9 mouse cellular contexts compared by ENCODE assay signal in genomic region chr7:80864831-80865230, GRCm38 (mm10). TPM values are rescaled to one million over a fixed set of nuclear protein-coding genes. Genes with fewer than 3 reads are reported as not detected.
DNase-seq lines count a peak whose midpoint lies in the region; ATAC-seq and TF ChIP-seq lines count a peak whose summit lies in the region.
"Had no signal": no experiment of that assay in that cellular context is flagged by ENCODE, and none has a peak within 500 bp of the region (broad histone marks: within the 10 kb centered on the region; RNA-seq: fewer than 3 reads in every experiment).

No protein-coding gene starts in this region.

- H3K4me1 ChIP-seq in kidney, embryonic 16.5 days (ENCODE audit: insufficient read depth, low read length), result peaks cover 50% of the 10 kb centered on the region
- H3K4me1 ChIP-seq in cortical plate, adult 2 months (ENCODE audit: control insufficient read depth, insufficient read depth, low read length), result peaks cover 12% of the 10 kb centered on the region
- peaks cover 26% of the 10 kb centered on the region for H3K4me1 ChIP-seq in liver, embryonic 16.5 days (ENCODE audit: control insufficient read depth, low read depth, low read length)
- H3K4me1 ChIP-seq in stomach, embryonic 16.5 days (ENCODE audit: control insufficient read depth, insufficient read depth, low read length), result peaks cover 29% of the 10 kb centered on the region

- WGBS in kidney, embryonic 16.5 days, result 56% methylated on average over 8 of the region's 8 CpGs
- 21% methylated on average over 8 of the region's 8 CpGs for WGBS in liver, embryonic 16.5 days (ENCODE audit: insufficient replicate concordance)
- 70% methylated on average over 8 of the region's 8 CpGs for WGBS in stomach, embryonic 16.5 days

- no peak for TF ChIP-seq CTCF in cortical plate, adult 2 months (IDR thresholded peaks at IDR 0.05; ENCODE audit: extremely low read depth, insufficient read depth, low read length)

- H3K36me3 ChIP-seq in kidney, embryonic 16.5 days (ENCODE audit: insufficient read depth, low read length), result peaks cover 39% of the 10 kb centered on the region
- no peaks in the 10 kb centered on the region for H3K36me3 ChIP-seq in liver, embryonic 16.5 days (ENCODE audit: control insufficient read depth, insufficient read depth)
- H3K36me3 ChIP-seq in stomach, embryonic 16.5 days (ENCODE audit: control insufficient read depth, insufficient read depth, low read length), result 0 out of 2 replicates have a peak, but pooled peaks cover 11% of the 10 kb centered on the region

- H3K27ac ChIP-seq in kidney, embryonic 16.5 days (ENCODE audit: low read length), result peak overlapping the region; percentile 54
- H3K27ac ChIP-seq in cortical plate, adult 2 months (ENCODE audit: insufficient read depth, low read length), result no peak overlapping the region
- peak overlapping the region; percentile 54 for H3K27ac ChIP-seq in liver, embryonic 16.5 days (ENCODE audit: low read length)
- peak overlapping the region; percentile 61; the same call in 1 of the 2 replicates for H3K27ac ChIP-seq in stomach, embryonic 16.5 days (ENCODE audit: low read length)
- H3K27ac ChIP-seq: midbrain, embryonic 12.5 days had no signal

- no peak overlapping the region; the same call in 1 of the 2 replicates for H3K4me2 ChIP-seq in kidney, embryonic 16.5 days (replicated peaks; ENCODE audit: low read depth, low read length)
- H3K4me2 ChIP-seq in liver, embryonic 16.5 days (ENCODE audit: low read depth, low read length), result peak overlapping the region; percentile 19; the same call in 1 of the 2 replicates
- H3K4me2 ChIP-seq in stomach, embryonic 16.5 days (ENCODE audit: low read depth, low read length), result no peak overlapping the region
- H3K4me2 ChIP-seq: midbrain, embryonic 12.5 days had no signal

- H3K27me3 ChIP-seq in kidney, embryonic 16.5 days (ENCODE audit: insufficient read depth, low read length), result no peaks in the 10 kb centered on the region
- no peaks in the 10 kb centered on the region for H3K27me3 ChIP-seq in liver, embryonic 16.5 days (ENCODE audit: control insufficient read depth, insufficient read depth, low read depth, low read length)
- H3K27me3 ChIP-seq in stomach, embryonic 16.5 days (ENCODE audit: control insufficient read depth, insufficient read depth, low read length), result no peaks in the 10 kb centered on the region
- H3K27me3 ChIP-seq: midbrain, embryonic 12.5 days had no signal

- H3K9ac ChIP-seq in kidney, embryonic 16.5 days (replicated peaks; ENCODE audit: low read length), result 0 out of 2 replicates have a peak overlapping the region, but pooled peaks have one; percentile 44
- H3K9ac ChIP-seq in liver, embryonic 16.5 days (ENCODE audit: low read depth, low read length), result no peak overlapping the region
- peak overlapping the region; percentile 41 for H3K9ac ChIP-seq in stomach, embryonic 16.5 days (ENCODE audit: low read length)
- H3K9ac ChIP-seq: midbrain, embryonic 12.5 days had no signal

- no peak for TF ChIP-seq POLR2A in cortical plate, adult 2 months (IDR thresholded peaks at IDR 0.05; ENCODE audit: extremely low read depth, insufficient read depth, low read length)

- no peak overlapping the region for H3K4me3 ChIP-seq in kidney, embryonic 16.5 days (ENCODE audit: low read length)
- peak overlapping the region; percentile 11; the same call in 1 of the 2 replicates for H3K4me3 ChIP-seq in cortical plate, adult 2 months (ENCODE audit: insufficient read depth, low read length)
- no peak overlapping the region for H3K4me3 ChIP-seq in liver, embryonic 16.5 days (ENCODE audit: low read depth, low read length)
- no peak overlapping the region for H3K4me3 ChIP-seq in stomach, embryonic 16.5 days (replicated peaks; ENCODE audit: low read length)
- H3K4me3 ChIP-seq: midbrain, embryonic 12.5 days had no signal

- no peak for DNase-seq in kidney, adult 18-20 months
- DNase-seq in retina, postnatal 1 day, result no peak
- no peak for DNase-seq in gastrocnemius, adult 8-10 months (ENCODE audit: low spot score in 2 of 2)

- ATAC-seq in kidney, embryonic 16.5 days (ENCODE audit: low FRiP score, low TSS enrichment), result no peak
- peak; percentile 15; the same call in 1 of the 2 replicates for ATAC-seq in liver, embryonic 16.5 days (ENCODE audit: low read depth)
- no peak for ATAC-seq in stomach, embryonic 16.5 days (ENCODE audit: insufficient read depth, low FRiP score)
- no peak for ATAC-seq in erythroblast, adult 5-6 weeks (replicated peaks; ENCODE audit: low FRiP score, poor library complexity, severe bottlenecking)

- no peaks in the 10 kb centered on the region for H3K9me3 ChIP-seq in kidney, embryonic 16.5 days (ENCODE audit: low read length)
- H3K9me3 ChIP-seq in liver, embryonic 16.5 days (replicated peaks; ENCODE audit: control insufficient read depth, low read length), result no peaks in the 10 kb centered on the region
- H3K9me3 ChIP-seq in stomach, embryonic 16.5 days (replicated peaks; ENCODE audit: control insufficient read depth, low read length), result no peaks in the 10 kb centered on the region
- H3K9me3 ChIP-seq: midbrain, embryonic 12.5 days had no signal

RNA-seq across cellular contexts. Expression of gene Zscan2, which starts 4.1 kb away (rescaled TPM):
- polyA plus RNA-seq in kidney, embryonic 16.5 days (2015; fragmentation: Nextera tagmentation; extraction: Ambion mirVana), result 3.0 and 3.2 TPM in 2 replicates
- 10.2 and 11.1 TPM in 2 replicates for polyA plus RNA-seq in cortical plate, adult 2 months (2012; rRNA removed)
- polyA plus RNA-seq in liver, embryonic 16.5 days (2015; fragmentation: Nextera tagmentation; extraction: Ambion mirVana), result 0.30 and 0.36 TPM in 2 replicates
- 1.4 and 1.6 TPM in 2 replicates for polyA plus RNA-seq in stomach, embryonic 16.5 days (2015; fragmentation: Nextera tagmentation; extraction: Ambion mirVana)
- total RNA-seq in erythroblast, adult 5-6 weeks (2015; ENCODE audit: low replicate concordance), result 0.58 and 0.63 TPM in 2 replicates
- total RNA-seq in erythroblast, adult 5-6 weeks (2017; ENCODE audit: low replicate concordance), result 2.7 TPM in 1 of 2 replicates, not detected in the other
- total RNA-seq in gastrocnemius, adult 8-10 months (2022), result 1 to 10 TPM; 1.8 to 2.4 (median 2.0) TPM

RNA-seq across cellular contexts. Expression of gene Wdr73, which starts 36.2 kb away (rescaled TPM):
- 43.6 and 44.8 TPM in 2 replicates for polyA plus RNA-seq in kidney, embryonic 16.5 days (2015; fragmentation: Nextera tagmentation; extraction: Ambion mirVana)
- 29.6 and 30.5 TPM in 2 replicates for polyA plus RNA-seq in cortical plate, adult 2 months (2012; rRNA removed)
- 10.8 and 12.1 TPM in 2 replicates for polyA plus RNA-seq in liver, embryonic 16.5 days (2015; fragmentation: Nextera tagmentation; extraction: Ambion mirVana)
- polyA plus RNA-seq in stomach, embryonic 16.5 days (2015; fragmentation: Nextera tagmentation; extraction: Ambion mirVana), result 25.2 and 29.1 TPM in 2 replicates
- total RNA-seq in erythroblast, adult 5-6 weeks (2015; ENCODE audit: low replicate concordance), result 6.7 and 9.0 TPM in 2 replicates
- total RNA-seq in erythroblast, adult 5-6 weeks (2017; ENCODE audit: low replicate concordance), result 3.2 and 10.3 TPM in 2 replicates
- 1 to 10 TPM; 2.4 to 6.0 (median 3.8) TPM for total RNA-seq in gastrocnemius, adult 8-10 months (2022)

RNA-seq across cellular contexts. Expression of gene Iqgap1, which starts 39.1 kb away (rescaled TPM):
- polyA plus RNA-seq in kidney, embryonic 16.5 days (2015; fragmentation: Nextera tagmentation; extraction: Ambion mirVana), result 97.7 and 101 TPM in 2 replicates
- polyA plus RNA-seq in cortical plate, adult 2 months (2012; rRNA removed), result 18.9 and 19.8 TPM in 2 replicates
- polyA plus RNA-seq in liver, embryonic 16.5 days (2015; fragmentation: Nextera tagmentation; extraction: Ambion mirVana), result 15.8 and 15.9 TPM in 2 replicates
- polyA plus RNA-seq in stomach, embryonic 16.5 days (2015; fragmentation: Nextera tagmentation; extraction: Ambion mirVana), result 99.2 and 106 TPM in 2 replicates
- total RNA-seq in erythroblast, adult 5-6 weeks (2015; ENCODE audit: low replicate concordance), result 41.8 and 71.3 TPM in 2 replicates
- 33.5 and 38.6 TPM in 2 replicates for total RNA-seq in erythroblast, adult 5-6 weeks (2017; ENCODE audit: low replicate concordance)
- 10 to 100 TPM in 2 of 4 experiments, 1 to 10 TPM in 2; 6.3 to 12.7 (median 10.6) TPM for total RNA-seq in gastrocnemius, adult 8-10 months (2022)

RNA-seq across cellular contexts. Expression of gene Nmb, which starts 40.0 kb away (rescaled TPM):
- polyA plus RNA-seq in kidney, embryonic 16.5 days (2015; fragmentation: Nextera tagmentation; extraction: Ambion mirVana), result 9.0 TPM in 2 replicates
- polyA plus RNA-seq in cortical plate, adult 2 months (2012; rRNA removed), result 11.0 and 17.0 TPM in 2 replicates
- polyA plus RNA-seq in liver, embryonic 16.5 days (2015; fragmentation: Nextera tagmentation; extraction: Ambion mirVana), result 1.2 and 1.6 TPM in 2 replicates
- polyA plus RNA-seq in stomach, embryonic 16.5 days (2015; fragmentation: Nextera tagmentation; extraction: Ambion mirVana), result 3.5 and 4.4 TPM in 2 replicates
- not detected in 2 replicates for total RNA-seq in erythroblast, adult 5-6 weeks (2015; ENCODE audit: low replicate concordance)
- total RNA-seq in erythroblast, adult 5-6 weeks (2017; ENCODE audit: low replicate concordance), result 7.9 TPM in 1 of 2 replicates, not detected in the other
- total RNA-seq in gastrocnemius, adult 8-10 months (2022), result 1 to 10 TPM; 2.4 to 5.0 (median 4.0) TPM
